Mouse (Mus musculus): ENCODE measurements around the gene Grik4. TPM values are rescaled to one million over a fixed set of nuclear protein-coding genes. Genes with fewer than 3 reads are reported as not detected.

Gene Grik4
- polyA plus RNA-seq, 1 experiment from 2014 or later = 13.2 TPM

Small RNA genes within 50 kb of the gene (microRNA-seq; reads per million reads assigned to microRNA genes)
- not detected for gene Gm27509

Other genes starting within 250 kb of the Grik4 start
- 18.5 and 20.3 TPM in 2 replicates for gene Arhgef12, start 162.7 kb upstream of the Grik4 start, polyA plus RNA-seq (2015; fragmentation: Nextera tagmentation; extraction: Ambion mirVana)
- gene Tmem136, start 172.1 kb upstream of the Grik4 start, polyA plus RNA-seq (2015; fragmentation: Nextera tagmentation; extraction: Ambion mirVana) = 7.2 and 10.0 TPM in 2 replicates